Mouse (Mus musculus) ES-E14 (cell line): Measurements from ENCODE around the gene Slc38a3. TPM values are rescaled to one million over a fixed set of nuclear protein-coding genes. Genes with fewer than 3 reads are reported as not detected.

Experiments
- DNase-seq: peaks from one replicate; pipeline ENCODE4 v3.0.0-alpha.2; 2013; ENCODE audit warnings: low read depth, low spot score
- H3K27ac ChIP-seq: 2 replicates; pipeline ENCODE4 v1.5.1; 2012; ENCODE audit warnings: low read depth, mild to moderate bottlenecking, low read length, moderate library complexity, mixed read lengths; ENCODE audit not compliant: poor library complexity, insufficient read depth, severe bottlenecking
- H3K36me3 ChIP-seq: 2 replicates; pipeline ENCODE4 v1.6.1; 2012; ENCODE audit warnings: mild to moderate bottlenecking, low read length, moderate library complexity, mixed read lengths; ENCODE audit not compliant: control insufficient read depth, poor library complexity, insufficient read depth, severe bottlenecking
- H3K4me1 ChIP-seq, 2 experiments: fragments of 150-350 bp in 1 of 2; sonication (generic) in 1 of 2; 2 replicates each; pipeline ENCODE4 v1.6.1; 2012; ENCODE audit warnings: low read length in 2 of 2, mild to moderate bottlenecking in 1 of 2, mixed read lengths in 1 of 2; ENCODE audit not compliant: control insufficient read depth in 2 of 2, insufficient read depth in 2 of 2, poor library complexity in 1 of 2
- H3K4me3 ChIP-seq, 2 experiments: fragments of 150-350 bp in 1 of 2; sonication (generic) in 1 of 2; 2 replicates each; pipeline ENCODE4 v1.5.1; 2012; ENCODE audit warnings: low read length in 2 of 2, low read depth in 1 of 2, mild to moderate bottlenecking in 1 of 2, mixed read lengths in 1 of 2; ENCODE audit not compliant: insufficient read depth in 1 of 2, poor library complexity in 1 of 2, severe bottlenecking in 1 of 2
- H3K9ac ChIP-seq: 2 replicates; pipeline ENCODE4 v1.6.1; 2012; ENCODE audit warnings: low read depth, mild to moderate bottlenecking, low read length, mixed read lengths; ENCODE audit not compliant: poor library complexity, insufficient read depth, severe bottlenecking
- H3K9me3 ChIP-seq: fragments of 150-350 bp; sonication (generic); 2 replicates; pipeline ENCODE4 v1.6.1; 2012; ENCODE audit warnings: low read depth, mild to moderate bottlenecking, low read length; ENCODE audit not compliant: control insufficient read depth, insufficient read depth
- CHD2 ChIP-seq: IDR thresholded peaks from 2 replicates; pipeline ENCODE4 v1.6.1; 2014; ENCODE audit warnings: mild to moderate bottlenecking, low read depth, low read length, inconsistent platforms
- HCFC1 ChIP-seq: IDR thresholded peaks from 2 replicates; pipeline ENCODE4 v1.6.1; 2012; ENCODE audit warnings: low read length, inconsistent platforms, borderline replicate concordance; ENCODE audit not compliant: insufficient read depth
- MAFK ChIP-seq: IDR thresholded peaks from 2 replicates; pipeline ENCODE4 v1.6.1; 2014; ENCODE audit warnings: mild to moderate bottlenecking, low read depth, low read length, inconsistent platforms; ENCODE audit not compliant: insufficient read depth
- ZC3H11A ChIP-seq: IDR thresholded peaks from 2 replicates; pipeline ENCODE4 v1.6.1; 2012; ENCODE audit warnings: low read depth, mild to moderate bottlenecking, inconsistent platforms, low read length, borderline replicate concordance
- ZNF384 ChIP-seq: IDR thresholded peaks from 2 replicates; pipeline ENCODE4 v1.6.1; 2012; ENCODE audit warnings: low read depth, low read length, inconsistent platforms
- in situ Hi-C, 2 experiments: fragments of 600-800 bp; cut with MboI; formaldehyde crosslinking; loops; one replicate each; pipeline ENCODE4 v1.15.1; 2025; ENCODE audit warnings: low sequenced_read_pairs in 2 of 2, inconsistent platforms in 1 of 2; ENCODE audit not compliant: unreplicated experiment in 2 of 2
- total RNA-seq: library from RNA; depleted of rRNA; stranded (reverse); fragments of 300-350 nt; gene quantifications from 2 replicates; pipeline ENCODE4 v1.2.3, GENCODE M21; 2012

The Slc38a3 gene
- total RNA-seq, 1 experiment: 2.9 TPM

- H3K27ac ChIP-seq: no peak overlapping the region
- H3K4me3 ChIP-seq: no peak overlapping the region
- no peaks in the 10 kb centered on the region for H3K36me3 ChIP-seq
- in situ Hi-C loops: no loop called here
- no peak overlapping the region for H3K9ac ChIP-seq
- H3K9me3 ChIP-seq: no peaks in the 10 kb centered on the region
- TF ChIP-seq HCFC1 (no peak), CHD2 (no peak), ZC3H11A (no peak), ZNF384 (no peak), MAFK (no peak)
- peaks cover 0 to 9% of the 10 kb centered on the region in 2 experiments; a peak in 1 of 4 replicates for H3K4me1 ChIP-seq
- DNase-seq: no peak
Measured at GRCm38 (mm10) chr9:107670259-107670658, 929 bp upstream of the Slc38a3 start.

- TF ChIP-seq HCFC1 (no peak), ZC3H11A (no peak), ZNF384 (no peak), MAFK (no peak), CHD2 (no peak)
- H3K4me3 ChIP-seq: no peak overlapping the region
- no peak overlapping the region for H3K9ac ChIP-seq
- H3K36me3 ChIP-seq: no peaks in the 10 kb centered on the region
- in situ Hi-C loops: no loop called here
- no peaks in the 10 kb centered on the region for H3K9me3 ChIP-seq
- H3K27ac ChIP-seq: no peak overlapping the region
- DNase-seq: no peak
- peaks cover 0 to 5% of the 10 kb centered on the region in 2 experiments; a peak in 1 of 4 replicates for H3K4me1 ChIP-seq
Measured at GRCm38 (mm10) chr9:107668916-107669315, 414 bp downstream of the Slc38a3 start.

GRCm38 (mm10) chr9:107668011-107668410 lies 1.3 kb downstream of the Slc38a3 start:
- H3K4me3 ChIP-seq: no peak overlapping the region
- H3K36me3 ChIP-seq: no peaks in the 10 kb centered on the region
- H3K4me1 ChIP-seq: peaks cover 0 to 12% of the 10 kb centered on the region in 2 experiments; a peak in 1 of 4 replicates
- no peaks in the 10 kb centered on the region for H3K9me3 ChIP-seq
- TF ChIP-seq ZNF384 (no peak), ZC3H11A (no peak)
- in situ Hi-C loops: no loop called here
- H3K27ac ChIP-seq: no peak overlapping the region
- no peak for DNase-seq
- H3K9ac ChIP-seq: no peak overlapping the region

- Histone ChIP-seq H3K4me1 (peaks cover 0 to 13% of the 10 kb centered on the region in 2 experiments; a peak in 1 of 4 replicates), H3K9ac (peak overlapping the region; percentile 9; the same call in 1 of the 2 replicates), H3K36me3 (no peaks in the 10 kb centered on the region), H3K27ac (no peak overlapping the region), H3K9me3 (no peaks in the 10 kb centered on the region), H3K4me3 (peak overlapping the region; percentile 62 to 63)
- no peak for TF ChIP-seq MAFK
- TF ChIP-seq ZNF384: no peak
- TF ChIP-seq HCFC1: no peak
- TF ChIP-seq CHD2: no peak
- TF ChIP-seq ZC3H11A: no peak
- in situ Hi-C loops: no loop called here
- peak; percentile 54 for DNase-seq
Measured at GRCm38 (mm10) chr9:107667219-107667618, 2.1 kb downstream of the Slc38a3 start.

- H3K9ac ChIP-seq: peak overlapping the region; percentile 9
- no peaks in the 10 kb centered on the region for H3K36me3 ChIP-seq
- H3K27ac ChIP-seq: no peak overlapping the region
- H3K9me3 ChIP-seq: no peaks in the 10 kb centered on the region
- no peak for DNase-seq
- no peak for TF ChIP-seq ZNF384
- no peak for TF ChIP-seq HCFC1
- TF ChIP-seq ZC3H11A: no peak
- TF ChIP-seq MAFK: no peak
- no peak for TF ChIP-seq CHD2
- H3K4me3 ChIP-seq: peak overlapping the region; percentile 62 to 63
- in situ Hi-C loops: no loop called here
- H3K4me1 ChIP-seq: peaks cover 0 to 13% of the 10 kb centered on the region in 2 experiments; a peak in 1 of 4 replicates
Measured at GRCm38 (mm10) chr9:107666751-107667205, 2.6 kb downstream of the Slc38a3 start.
